In the genomic region with DNA sequence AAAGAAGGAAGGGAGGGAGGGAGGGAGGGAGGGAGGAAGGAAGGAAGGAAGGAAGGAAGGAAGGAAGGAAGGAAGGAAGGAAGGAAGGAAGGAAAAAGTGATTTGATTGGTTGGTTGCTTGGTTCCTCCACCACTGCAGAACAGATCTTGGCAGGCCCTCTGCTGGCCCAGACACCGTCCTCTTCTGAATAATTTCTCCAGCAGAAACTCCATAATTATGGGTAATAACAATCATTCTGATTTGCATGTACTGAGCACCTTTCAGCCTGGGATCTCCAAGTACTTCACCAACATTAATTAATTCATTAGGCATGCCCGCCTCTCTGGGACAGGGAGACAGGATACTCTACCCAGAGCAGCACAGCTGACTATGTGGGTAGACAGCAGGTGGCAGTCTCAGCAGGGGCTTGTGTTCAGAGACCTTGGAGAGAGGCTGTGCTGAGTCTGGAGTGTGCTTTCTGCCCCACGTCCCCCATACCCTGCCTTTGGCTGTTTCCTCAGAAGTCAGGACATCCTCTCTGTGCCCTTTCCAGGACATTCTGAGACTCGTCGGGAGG, we compare ENCODE assay signal across 14 mouse cellular contexts. TPM values are rescaled to one million over a fixed set of nuclear protein-coding genes. Genes with fewer than 3 reads are reported as not detected.
DNase-seq lines count a peak whose midpoint lies in the region; ATAC-seq and TF ChIP-seq lines count a peak whose summit lies in the region.
"Had no signal": no experiment of that assay in that cellular context is flagged by ENCODE, and none has a peak within 500 bp of the region (broad histone marks: within the 10 kb centered on the region; RNA-seq: fewer than 3 reads in every experiment).

No protein-coding gene starts in this region.

- H3K4me2 ChIP-seq in lung, embryonic 14.5 days: no peak overlapping the region
- H3K4me2 ChIP-seq in forebrain, embryonic 16.5 days (ENCODE audit: low read length): no peak overlapping the region
- no peak overlapping the region for H3K4me2 ChIP-seq in midbrain, embryonic 16.5 days (ENCODE audit: low read length)
- H3K4me2 ChIP-seq: heart, embryonic 11.5 days; stomach, embryonic 15.5 days had no signal

- TF ChIP-seq CTCF in lung, embryonic 14.5 days (IDR thresholded peaks at IDR 0.05; ENCODE audit: low read depth): peak; percentile 40

- DNase-seq in cerebellum, postnatal 36 days: peak; percentile 36 to 43
- DNase-seq in cerebellum, adult 11-12 months: no peak
- peak; percentile 7 for DNase-seq in lung, embryonic 14.5 days
- DNase-seq in lung, postnatal 10 days: no peak
- DNase-seq in thymus, postnatal 36 days: no peak
- no peak for DNase-seq in heart, postnatal 4 days
- DNase-seq: adrenal gland, postnatal 14 days; kidney, adult 2 months; liver, postnatal 0 days had no signal

- H3K4me1 ChIP-seq in lung, embryonic 14.5 days (ENCODE audit: insufficient read depth): no peaks in the 10 kb centered on the region
- H3K4me1 ChIP-seq in forebrain, embryonic 16.5 days (replicated peaks; ENCODE audit: control insufficient read depth, insufficient read depth, low read length): peaks cover 25% of the 10 kb centered on the region
- H3K4me1 ChIP-seq in midbrain, embryonic 16.5 days (ENCODE audit: control insufficient read depth, insufficient read depth, low read length): 0 out of 2 replicates have a peak, but pooled peaks cover 2% of the 10 kb centered on the region
- H3K4me1 ChIP-seq: stomach, embryonic 15.5 days had no signal

- WGBS in lung, embryonic 14.5 days: 57% methylated on average over 5 of the region's 5 CpGs
- 41% methylated on average over 5 of the region's 5 CpGs for WGBS in forebrain, embryonic 16.5 days
- WGBS in midbrain, embryonic 16.5 days: 54% methylated on average over 5 of the region's 5 CpGs

- no peaks in the 10 kb centered on the region for H3K36me3 ChIP-seq in lung, embryonic 14.5 days (ENCODE audit: insufficient read depth)
- no peaks in the 10 kb centered on the region for H3K36me3 ChIP-seq in forebrain, embryonic 16.5 days (ENCODE audit: control insufficient read depth, insufficient read depth)
- no peaks in the 10 kb centered on the region for H3K36me3 ChIP-seq in midbrain, embryonic 16.5 days (ENCODE audit: control insufficient read depth, insufficient read depth, low read length)
- H3K36me3 ChIP-seq: stomach, embryonic 15.5 days had no signal

- no peaks in the 10 kb centered on the region for H3K27me3 ChIP-seq in lung, embryonic 14.5 days (ENCODE audit: insufficient read depth, low read length)
- peaks cover 40% of the 10 kb centered on the region for H3K27me3 ChIP-seq in forebrain, embryonic 16.5 days (replicated peaks; ENCODE audit: control insufficient read depth, insufficient read depth, low read length)
- H3K27me3 ChIP-seq in midbrain, embryonic 16.5 days (ENCODE audit: control insufficient read depth, insufficient read depth, low read depth, low read length): no peaks in the 10 kb centered on the region
- H3K27me3 ChIP-seq: stomach, embryonic 15.5 days had no signal

- no peaks in the 10 kb centered on the region for H3K9me3 ChIP-seq in lung, embryonic 14.5 days (ENCODE audit: low read depth, low read length)
- H3K9me3 ChIP-seq in forebrain, embryonic 16.5 days (ENCODE audit: control insufficient read depth, low read length): no peaks in the 10 kb centered on the region
- no peaks in the 10 kb centered on the region for H3K9me3 ChIP-seq in midbrain, embryonic 16.5 days (replicated peaks; ENCODE audit: control insufficient read depth, low read length, poor library complexity, severe bottlenecking)
- H3K9me3 ChIP-seq: stomach, embryonic 15.5 days had no signal

- H3K9ac ChIP-seq in lung, embryonic 14.5 days: no peak overlapping the region
- no peak overlapping the region for H3K9ac ChIP-seq in forebrain, embryonic 16.5 days (replicated peaks; ENCODE audit: low read depth, low read length)
- H3K9ac ChIP-seq in midbrain, embryonic 16.5 days (ENCODE audit: low read depth, low read length): no peak overlapping the region
- H3K9ac ChIP-seq: liver, postnatal 0 days; stomach, embryonic 15.5 days had no signal

- no peak for ATAC-seq in lung, embryonic 14.5 days (ENCODE audit: insufficient read depth)
- ATAC-seq in forebrain, embryonic 16.5 days: peak; percentile 84
- ATAC-seq in midbrain, embryonic 16.5 days: peak; percentile 46
- ATAC-seq: liver, postnatal 0 days had no signal

- no peak overlapping the region for H3K27ac ChIP-seq in lung, embryonic 14.5 days (ENCODE audit: low read depth)
- H3K27ac ChIP-seq in forebrain, embryonic 16.5 days (ENCODE audit: low read length): no peak overlapping the region
- H3K27ac ChIP-seq in midbrain, embryonic 16.5 days (ENCODE audit: low read length): no peak overlapping the region
- H3K27ac ChIP-seq: stomach, embryonic 15.5 days had no signal

- H3K4me3 ChIP-seq in lung, embryonic 14.5 days (ENCODE audit: low read depth, low read length): no peak overlapping the region
- H3K4me3 ChIP-seq in forebrain, embryonic 16.5 days (replicated peaks; ENCODE audit: low read length): no peak overlapping the region
- H3K4me3 ChIP-seq in midbrain, embryonic 16.5 days (ENCODE audit: low read depth, low read length): no peak overlapping the region
- H3K4me3 ChIP-seq: stomach, embryonic 15.5 days had no signal

RNA-seq across cellular contexts. Expression of gene Lingo1, which starts 57.0 kb away (rescaled TPM):
- 4.7 and 4.8 TPM in 2 replicates for polyA plus RNA-seq in lung, embryonic 14.5 days (2014; fragmentation: Nextera tagmentation; extraction: Ambion mirVana)
- 39.0 and 45.0 TPM in 2 replicates for polyA plus RNA-seq in forebrain, embryonic 16.5 days (2015; fragmentation: Nextera tagmentation; extraction: Ambion mirVana)
- 71.0 and 83.0 TPM in 2 replicates for polyA plus RNA-seq in midbrain, embryonic 16.5 days (2015; fragmentation: Nextera tagmentation; extraction: Ambion mirVana)
- total RNA-seq in heart, postnatal 4 days (2021): 1 to 10 TPM; 2.9 to 3.0 TPM
- total RNA-seq: common myeloid progenitor, adult 5-6 weeks had no signal

Comparison
In these comparisons a context has a peak if more than half of its experiments do, and no peak if none do; other contexts are left out.
1. DNase-seq: peak in cerebellum, postnatal 36 days (2 of 2) and lung, embryonic 14.5 days (single experiment); none in cerebellum, adult 11-12 months (single experiment), lung, postnatal 10 days (single experiment), thymus, postnatal 36 days (0 of 2) and heart, postnatal 4 days (single experiment).